Mouse (Mus musculus): Measurements from ENCODE around the gene Hist1h4h. TPM values are rescaled to one million over a fixed set of nuclear protein-coding genes. Genes with fewer than 3 reads are reported as not detected.
A peak's percentile ranks its signal among the peaks of the same experiment; 100 is the strongest.
"Not testable (repeated sequence)": the region's sequence is repeated elsewhere in the genome, so short reads cannot be mapped to it uniquely, and the experiment has no call there.

Hist1h4h gene
- polyA plus RNA-seq, 1 experiment from 2014 or later: 7.9 TPM

DNA sequence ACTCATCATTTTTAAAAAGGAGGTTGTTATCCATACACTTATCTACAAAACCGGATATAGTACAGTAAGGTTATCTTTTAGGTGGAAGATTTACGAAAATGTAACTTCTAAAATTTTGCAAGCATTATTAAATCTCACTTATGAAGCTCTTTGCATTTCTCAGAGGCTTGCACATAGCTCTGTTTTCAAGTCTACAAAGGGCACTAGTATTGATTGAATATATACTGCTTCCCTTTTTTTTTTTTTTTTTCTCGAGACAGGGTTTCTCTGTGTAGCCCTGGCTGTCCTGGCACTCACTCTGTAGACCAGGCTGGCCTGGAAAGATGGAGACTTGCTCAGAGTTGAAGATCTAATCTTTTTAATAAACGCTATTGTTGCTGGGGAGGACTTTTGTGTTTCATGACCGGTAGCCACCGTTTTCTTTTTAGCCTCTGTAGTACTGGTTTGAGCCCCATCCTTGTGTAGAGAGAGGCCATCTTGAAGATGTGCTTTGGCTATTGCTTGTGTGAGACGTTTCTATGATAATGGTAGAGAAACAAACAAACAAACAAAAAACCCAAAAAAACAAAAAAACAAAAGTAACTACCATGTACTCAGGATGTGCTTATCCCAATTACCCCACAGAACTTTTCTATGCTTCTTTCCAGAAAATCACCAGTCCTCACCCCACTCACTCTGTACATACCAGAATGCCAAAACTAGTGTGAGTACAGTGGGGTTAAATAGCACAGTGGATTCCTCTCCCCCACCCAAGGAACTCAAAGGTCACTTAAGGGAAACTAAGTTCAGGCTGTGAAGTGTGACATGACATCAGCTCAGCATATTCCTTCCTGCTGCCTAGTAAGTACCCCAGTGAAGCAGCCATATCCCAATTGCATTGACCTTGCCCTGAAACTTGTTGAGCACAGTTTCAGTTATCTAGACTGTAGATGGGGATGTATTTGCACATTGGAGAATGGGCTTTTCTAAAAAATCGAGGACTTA lies 21.4 kb downstream of the Hist1h4h start:
- no peak for ATAC-seq (ENCODE audit: insufficient number of reproducible peaks, insufficient read depth, low FRiP score, low TSS enrichment, low read depth)
- Histone ChIP-seq H3K9ac (peak overlapping the region; percentile 71; the same call in 1 of the 2 replicates), H3K27me3 (no peaks in the 10 kb centered on the region), H3K27ac (peak overlapping the region; percentile 94), H3K9me3 (no peaks in the 10 kb centered on the region), H3K4me3 (peak overlapping the region; percentile 48), H3K36me3 (no peaks in the 10 kb centered on the region), H3K4me2 (peak overlapping the region; percentile 72), H3K4me1 (peaks cover 20% of the 10 kb centered on the region)
- WGBS: 52% methylated on average over 8 of the region's 8 CpGs

GRCm38 (mm10) chr13:23552962-23553361 lies 22.1 kb downstream of the Hist1h4h start, which contains the start of gene Hist1h1d:
Gene Hist1h1d, plus strand, starts transcription at chr13:23553262.
- Histone ChIP-seq H3K27ac (peak within 1 kb of the TSS; percentile 99), H3K9ac (peak within 1 kb of the TSS; percentile 89; the same call in 1 of the 2 replicates), H3K4me1 (peaks cover 20% of the 10 kb centered on the region), H3K4me2 (peak within 1 kb of the TSS; percentile 91), H3K9me3 (no peaks in the 10 kb centered on the region), H3K36me3 (no peaks in the 10 kb centered on the region), H3K4me3 (0 out of 2 replicates have a peak within 1 kb of the TSS, but pooled peaks have one; percentile 48), H3K27me3 (no peaks in the 10 kb centered on the region)
- no peak for ATAC-seq (ENCODE audit: insufficient number of reproducible peaks, insufficient read depth, low FRiP score, low TSS enrichment, low read depth)

GRCm38 (mm10) chr13:23554393-23554792 lies 23.5 kb downstream of the Hist1h4h start:
- H3K9ac ChIP-seq: peak overlapping the region; percentile 89
- H3K4me3 ChIP-seq: peak overlapping the region; percentile 63
- H3K27me3 ChIP-seq: no peaks in the 10 kb centered on the region
- no peak for ATAC-seq (ENCODE audit: insufficient number of reproducible peaks, insufficient read depth, low FRiP score, low TSS enrichment, low read depth)
- H3K9me3 ChIP-seq: no peaks in the 10 kb centered on the region
- H3K4me1 ChIP-seq: peaks cover 20% of the 10 kb centered on the region
- peak overlapping the region; percentile 99 for H3K27ac ChIP-seq
- peak overlapping the region; percentile 91 for H3K4me2 ChIP-seq
- WGBS: 24% methylated on average over 9 of the region's 9 CpGs
- no peaks in the 10 kb centered on the region for H3K36me3 ChIP-seq

DNA sequence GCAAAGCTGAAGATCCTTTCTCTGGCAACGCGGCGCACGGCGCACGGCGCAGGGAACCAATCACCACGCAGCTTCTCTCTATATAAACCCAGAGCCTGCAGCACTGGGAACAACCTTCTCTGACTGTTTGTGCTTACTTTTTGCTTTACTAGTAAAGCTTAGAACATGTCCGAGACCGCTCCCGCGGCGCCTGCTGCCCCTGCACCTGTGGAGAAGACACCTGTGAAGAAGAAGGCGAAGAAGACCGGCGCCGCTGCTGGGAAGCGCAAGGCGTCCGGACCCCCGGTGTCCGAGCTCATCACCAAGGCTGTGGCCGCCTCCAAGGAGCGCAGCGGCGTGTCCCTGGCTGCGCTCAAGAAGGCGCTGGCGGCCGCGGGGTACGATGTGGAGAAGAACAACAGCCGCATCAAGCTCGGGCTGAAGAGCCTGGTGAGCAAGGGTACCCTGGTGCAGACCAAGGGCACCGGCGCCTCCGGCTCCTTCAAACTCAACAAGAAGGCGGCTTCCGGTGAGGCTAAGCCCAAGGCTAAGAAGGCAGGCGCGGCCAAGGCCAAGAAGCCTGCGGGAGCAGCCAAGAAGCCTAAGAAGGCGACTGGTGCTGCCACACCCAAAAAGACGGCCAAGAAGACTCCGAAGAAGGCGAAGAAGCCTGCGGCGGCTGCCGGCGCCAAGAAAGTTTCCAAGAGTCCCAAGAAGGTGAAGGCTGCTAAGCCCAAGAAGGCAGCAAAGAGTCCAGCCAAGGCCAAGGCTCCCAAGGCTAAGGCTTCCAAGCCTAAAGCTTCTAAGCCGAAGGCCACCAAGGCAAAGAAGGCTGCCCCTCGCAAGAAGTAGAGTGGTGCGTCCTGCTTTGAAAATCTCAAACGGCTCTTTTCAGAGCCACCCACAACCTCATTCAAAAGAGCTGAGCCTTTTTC lies 24.3 kb downstream of the Hist1h4h start:
- WGBS: under 1% methylated on average over 54 of the region's 54 CpGs
- Histone ChIP-seq H3K36me3 (no peaks in the 10 kb centered on the region), H3K27me3 (no peaks in the 10 kb centered on the region), H3K27ac (peak overlapping the region; percentile 99), H3K9me3 (no peaks in the 10 kb centered on the region), H3K9ac (peak overlapping the region; percentile 89), H3K4me1 (peaks cover 20% of the 10 kb centered on the region), H3K4me2 (peak overlapping the region; percentile 91), H3K4me3 (peak overlapping the region; percentile 63)
- ATAC-seq (ENCODE audit: insufficient number of reproducible peaks, insufficient read depth, low FRiP score, low TSS enrichment, low read depth): peak; percentile 88

DNA sequence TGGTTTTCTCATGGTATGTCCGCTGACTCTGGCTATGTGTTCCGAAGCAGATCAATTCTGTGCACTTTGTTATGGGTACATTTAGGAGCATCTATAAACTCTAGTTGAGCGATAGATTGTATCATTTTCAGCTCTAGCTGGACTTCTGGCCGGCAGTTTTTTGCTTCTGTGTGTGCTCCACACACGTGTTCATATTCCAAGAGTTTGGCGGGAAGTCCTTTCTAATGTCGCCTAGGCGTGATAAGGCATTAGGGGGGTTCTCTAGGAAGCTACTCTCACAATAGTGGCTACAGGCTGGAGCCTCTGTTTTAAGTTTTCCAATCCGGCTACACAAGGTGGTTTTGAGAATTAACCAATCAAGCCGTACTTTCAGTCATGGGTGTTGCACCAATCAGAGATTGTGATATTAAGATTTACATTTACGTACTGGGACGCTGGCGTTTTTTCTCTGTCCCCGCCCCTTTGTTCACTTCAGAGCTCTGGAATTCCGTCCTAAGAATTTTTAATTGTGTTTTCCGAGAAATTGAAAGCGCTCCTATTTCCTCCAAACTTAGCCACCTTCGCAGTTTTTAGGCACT lies 25.1 kb downstream of the Hist1h4h start:
- no peaks in the 10 kb centered on the region for H3K9me3 ChIP-seq
- H3K9ac ChIP-seq: peak overlapping the region; percentile 89
- peak; percentile 79 for ATAC-seq (ENCODE audit: insufficient number of reproducible peaks, insufficient read depth, low FRiP score, low TSS enrichment, low read depth)
- peak overlapping the region; percentile 63 for H3K4me3 ChIP-seq
- no peaks in the 10 kb centered on the region for H3K27me3 ChIP-seq
- peak overlapping the region; percentile 91 for H3K4me2 ChIP-seq
- under 1% methylated on average over 18 of the region's 18 CpGs for WGBS
- peaks cover 14% of the 10 kb centered on the region for H3K4me1 ChIP-seq
- peak overlapping the region; percentile 99 for H3K27ac ChIP-seq
- H3K36me3 ChIP-seq: no peaks in the 10 kb centered on the region

- peak overlapping the region; percentile 99 for H3K27ac ChIP-seq
- peak overlapping the region; percentile 91 for H3K4me2 ChIP-seq
- H3K4me3 ChIP-seq: no peak overlapping the region
- no peaks in the 10 kb centered on the region for H3K36me3 ChIP-seq
- H3K4me1 ChIP-seq: peaks cover 14% of the 10 kb centered on the region
- no peaks in the 10 kb centered on the region for H3K9me3 ChIP-seq
- 72% methylated on average over 3 of the region's 3 CpGs for WGBS
- H3K9ac ChIP-seq: peak overlapping the region; percentile 36; the same call in 1 of the 2 replicates
- no peak for ATAC-seq (ENCODE audit: insufficient number of reproducible peaks, insufficient read depth, low FRiP score, low TSS enrichment, low read depth)
- no peaks in the 10 kb centered on the region for H3K27me3 ChIP-seq
Measured at GRCm38 (mm10) chr13:23556906-23557305, 26.1 kb downstream of the Hist1h4h start.

GRCm38 (mm10) chr13:23560699-23561098 lies 29.8 kb downstream of the Hist1h4h start:
- H3K4me2 ChIP-seq: peak overlapping the region; percentile 37
- not testable (repeated sequence) for H3K4me3 ChIP-seq; H3K27me3 ChIP-seq; H3K9ac ChIP-seq; ATAC-seq (ENCODE audit: insufficient number of reproducible peaks, insufficient read depth, low FRiP score, low TSS enrichment, low read depth); H3K9me3 ChIP-seq; H3K4me1 ChIP-seq; H3K36me3 ChIP-seq
- peak overlapping the region; percentile 60 for H3K27ac ChIP-seq
- WGBS: 12% methylated on average over 2 of the region's 2 CpGs

DNA sequence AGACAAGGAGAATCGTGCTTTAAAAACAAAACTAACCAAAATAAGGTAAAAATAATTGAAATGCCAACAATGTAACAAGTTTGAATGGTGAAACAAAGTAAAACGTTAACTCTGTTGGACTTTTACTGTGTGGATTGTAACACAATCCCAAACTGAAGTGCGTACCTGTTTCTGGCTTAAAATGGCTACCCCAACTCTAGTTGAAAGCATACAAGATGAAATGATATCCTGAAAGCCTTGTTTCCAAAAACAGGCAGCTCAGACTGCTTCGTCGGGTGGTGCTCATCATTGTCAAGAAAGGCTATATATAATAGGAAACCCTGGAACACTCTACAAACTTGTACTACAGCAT lies 30.7 kb downstream of the Hist1h4h start:
- Histone ChIP-seq H3K4me3 (peak overlapping the region; percentile 48), H3K9ac (peak overlapping the region; percentile 68), H3K4me2 (peak overlapping the region; percentile 68), H3K27ac (peak overlapping the region; percentile 98)
- WGBS: 0% methylated on average over 2 of the region's 5 CpGs
- not testable (repeated sequence) for H3K36me3 ChIP-seq; ATAC-seq (ENCODE audit: insufficient number of reproducible peaks, insufficient read depth, low FRiP score, low TSS enrichment, low read depth); H3K27me3 ChIP-seq; H3K9me3 ChIP-seq; H3K4me1 ChIP-seq

DNA sequence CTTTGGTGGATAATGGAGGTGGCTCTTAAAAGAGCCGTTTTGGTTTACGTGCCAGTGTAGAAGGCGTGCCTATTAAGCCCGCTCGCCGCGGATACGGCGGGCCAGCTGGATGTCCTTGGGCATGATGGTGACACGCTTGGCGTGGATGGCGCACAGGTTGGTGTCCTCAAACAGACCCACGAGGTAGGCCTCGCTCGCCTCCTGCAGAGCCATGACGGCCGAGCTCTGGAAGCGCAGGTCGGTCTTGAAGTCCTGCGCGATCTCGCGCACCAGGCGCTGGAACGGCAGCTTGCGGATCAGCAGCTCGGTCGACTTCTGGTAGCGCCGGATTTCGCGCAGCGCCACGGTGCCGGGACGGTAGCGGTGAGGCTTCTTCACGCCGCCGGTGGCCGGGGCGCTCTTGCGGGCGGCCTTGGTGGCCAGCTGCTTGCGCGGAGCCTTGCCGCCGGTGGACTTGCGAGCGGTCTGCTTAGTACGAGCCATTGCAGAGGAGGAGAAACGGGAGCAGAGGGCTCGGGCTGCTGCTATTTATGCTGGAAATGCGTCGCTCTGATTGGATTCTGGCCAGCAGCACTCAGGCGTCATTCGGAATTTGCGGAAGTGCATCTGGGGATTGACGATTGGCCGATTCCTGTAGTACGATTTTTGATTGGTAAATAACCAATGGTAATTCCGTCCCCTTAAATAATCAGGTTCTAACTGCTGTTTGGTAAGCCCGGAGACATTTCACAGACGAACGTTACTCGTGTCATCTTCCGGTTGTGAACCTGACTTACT lies 31.2 kb downstream of the Hist1h4h start, which contains the start of gene Hist1h3e:
Gene Hist1h3e (minus strand): TSS at position 487 of the 777 bp plus-strand sequence.
- ATAC-seq (ENCODE audit: insufficient number of reproducible peaks, insufficient read depth, low FRiP score, low TSS enrichment, low read depth): peak; percentile 87
- H3K9ac ChIP-seq: peak within 1 kb of the TSS; percentile 68
- peak within 1 kb of the TSS; percentile 48 for H3K4me3 ChIP-seq
- peak within 1 kb of the TSS; percentile 68 for H3K4me2 ChIP-seq
- not testable (repeated sequence) for H3K9me3 ChIP-seq, H3K4me1 ChIP-seq, H3K36me3 ChIP-seq, H3K27me3 ChIP-seq
- peak within 1 kb of the TSS; percentile 98 for H3K27ac ChIP-seq
- under 1% methylated on average over 48 of the region's 67 CpGs for WGBS

DNA sequence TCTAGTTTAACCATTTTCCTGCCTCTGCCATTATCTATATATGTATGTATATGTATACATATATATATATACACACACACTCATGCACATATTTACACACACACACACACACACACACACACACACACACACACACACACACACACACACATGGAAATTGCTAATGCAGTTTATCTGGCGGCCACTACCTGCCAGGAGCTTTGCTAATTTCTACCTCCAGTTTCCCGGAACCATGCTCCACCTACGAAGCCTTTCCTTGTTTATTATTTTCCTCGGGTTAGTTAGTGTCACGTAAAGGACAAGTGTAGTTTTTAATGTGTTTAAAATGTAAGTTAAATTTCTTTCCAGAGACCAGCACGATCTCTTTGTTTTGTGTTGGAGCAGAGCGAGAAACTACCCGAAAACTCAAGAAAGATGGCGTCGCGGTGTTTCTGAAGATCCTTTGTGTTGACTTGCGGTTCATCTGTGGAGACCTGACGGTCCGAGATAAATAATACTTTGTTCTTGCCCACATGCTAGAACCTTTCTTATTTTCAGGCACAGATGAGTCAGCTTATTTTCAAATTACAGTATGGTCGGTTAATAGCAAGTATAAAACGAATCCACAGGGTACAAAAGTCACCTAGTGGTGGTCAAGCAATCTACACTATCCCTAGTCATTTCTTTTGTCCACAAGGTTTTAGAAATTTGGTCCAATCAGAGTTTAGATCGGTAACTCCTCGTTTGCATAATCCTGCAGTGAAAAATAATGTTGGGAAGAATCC lies 32.0 kb downstream of the Hist1h4h start:
- H3K9ac ChIP-seq: peak overlapping the region; percentile 62
- H3K27ac ChIP-seq: peak overlapping the region; percentile 98
- H3K27me3 ChIP-seq: no peaks in the 10 kb centered on the region
- no peaks in the 10 kb centered on the region for H3K36me3 ChIP-seq
- H3K4me1 ChIP-seq: 0 out of 2 replicates have a peak, but pooled peaks cover 5% of the 10 kb centered on the region
- ATAC-seq (ENCODE audit: insufficient number of reproducible peaks, insufficient read depth, low FRiP score, low TSS enrichment, low read depth): no peak
- peak overlapping the region; percentile 48 for H3K4me3 ChIP-seq
- WGBS: 4% methylated on average over 18 of the region's 18 CpGs
- peak overlapping the region; percentile 68 for H3K4me2 ChIP-seq
- no peaks in the 10 kb centered on the region for H3K9me3 ChIP-seq

All from embryonic facial prominence, embryonic 13.5 days (tissue).